16 mouse cellular contexts compared by ENCODE assay signal in the genomic region with DNA sequence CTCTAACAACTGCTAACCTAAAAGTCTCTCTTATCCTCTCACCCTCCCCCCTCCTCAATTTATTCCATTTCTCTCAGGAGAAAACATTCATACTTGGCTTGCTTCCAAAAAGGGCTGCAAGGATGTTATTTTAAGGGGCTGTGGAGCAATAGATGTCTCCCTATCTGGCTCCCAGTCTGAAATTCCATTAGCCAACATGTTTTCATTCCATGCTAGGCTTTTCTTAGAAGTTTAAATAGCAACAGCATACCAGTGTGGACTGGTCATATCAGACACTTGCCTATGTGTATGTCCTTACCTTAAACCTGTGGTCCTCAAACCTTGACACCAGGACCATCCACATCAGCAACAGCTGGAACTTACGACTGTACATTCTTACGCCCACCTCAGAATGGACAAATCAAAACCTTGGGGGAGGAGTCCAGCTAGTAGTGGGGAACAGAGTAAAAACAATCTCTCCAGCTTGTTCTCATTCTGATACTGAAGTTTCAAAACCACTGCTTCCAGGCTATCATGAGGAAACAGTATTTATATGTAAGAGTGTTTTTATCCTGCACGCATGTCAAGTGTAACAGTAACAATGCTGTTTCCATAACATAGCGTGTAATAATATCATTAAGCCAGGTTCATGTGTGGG.
DNase-seq lines count a peak whose midpoint lies in the region; ATAC-seq and TF ChIP-seq lines count a peak whose summit lies in the region.
"Had no signal": no experiment of that assay in that cellular context is flagged by ENCODE, and none has a peak within 500 bp of the region (broad histone marks: within the 10 kb centered on the region; RNA-seq: fewer than 3 reads in every experiment).

No protein-coding gene starts in this region.

- no peak overlapping the region for H3K9ac ChIP-seq in midbrain, postnatal 0 days (replicated peaks; ENCODE audit: low read length, poor library complexity, severe bottlenecking)
- H3K9ac ChIP-seq in heart, embryonic 12.5 days: no peak overlapping the region
- H3K9ac ChIP-seq: liver, embryonic 13.5 days had no signal

- ATAC-seq in midbrain, postnatal 0 days (ENCODE audit: low FRiP score): no peak
- ATAC-seq in heart, embryonic 12.5 days (ENCODE audit: insufficient number of reproducible peaks, low FRiP score): peak; percentile 79
- ATAC-seq: forebrain, embryonic 16.5 days; hindbrain, embryonic 16.5 days had no signal

- TF ChIP-seq CTCF in gastrocnemius, adult 2 months (IDR thresholded peaks at IDR 0.05): no peak
- TF ChIP-seq CTCF in midbrain, postnatal 0 days (IDR thresholded peaks at IDR 0.05): no peak

- H3K27ac ChIP-seq in gastrocnemius, adult 2 months: peak overlapping the region; percentile 25; the same call in 1 of the 2 replicates
- no peak overlapping the region for H3K27ac ChIP-seq in midbrain, postnatal 0 days (ENCODE audit: low read depth, low read length)
- no peak overlapping the region for H3K27ac ChIP-seq in midbrain, embryonic 10.5 days (replicated peaks)
- H3K27ac ChIP-seq in heart, embryonic 12.5 days (ENCODE audit: poor library complexity, severe bottlenecking): peak overlapping the region; percentile 88
- H3K27ac ChIP-seq: liver, embryonic 13.5 days had no signal

- WGBS in midbrain, postnatal 0 days: 84% methylated on average over 4 of the region's 4 CpGs
- WGBS in midbrain, embryonic 10.5 days: 91% methylated on average over 4 of the region's 4 CpGs
- 42% methylated on average over 4 of the region's 4 CpGs for WGBS in heart, embryonic 12.5 days

- intact Hi-C loops in gastrocnemius, adult 2 months (cut with DNase I): loop anchor here (5.0 kb wide), 1 partner anchor 83 kb away; no protein-coding TSS in a partner anchor
- intact Hi-C loops in left cerebral cortex, postnatal 25 days (cut with DNase I): no loop called here

- no peaks in the 10 kb centered on the region for H3K36me3 ChIP-seq in midbrain, postnatal 0 days (ENCODE audit: insufficient read depth, low read length)
- no peaks in the 10 kb centered on the region for H3K36me3 ChIP-seq in midbrain, embryonic 10.5 days
- H3K36me3 ChIP-seq in heart, embryonic 12.5 days: no peaks in the 10 kb centered on the region
- H3K36me3 ChIP-seq: liver, embryonic 13.5 days had no signal

- DNase-seq in gastrocnemius, adult 2 months: no peak
- DNase-seq in gastrocnemius, adult 8-10 months (ENCODE audit: low spot score in 2 of 2): no peak
- DNase-seq in midbrain, postnatal 0 days (ENCODE audit: low spot score): peak; percentile 23
- DNase-seq in midbrain, embryonic 10.5 days (ENCODE audit: low spot score): no peak
- DNase-seq in yolk sac, embryonic 10.5 days (ENCODE audit: low spot score): peak; percentile 21
- DNase-seq in c-Kit-positive CD71-positive TER-119-positive erythroid progenitor cells, embryonic 14.5 days (ENCODE audit: low spot score): no peak
- DNase-seq in left cerebral cortex, postnatal 25 days (ENCODE audit: low spot score in 2 of 2): no peak
- DNase-seq: cerebellum, adult 11-12 months; layer of hippocampus, adult 9-11 months; liver, embryonic 13.5 days; right cerebral cortex, postnatal 4 days; thymus, adult 2 months had no signal

- no peaks in the 10 kb centered on the region for H3K4me1 ChIP-seq in midbrain, postnatal 0 days (ENCODE audit: insufficient read depth, low read length)
- no peaks in the 10 kb centered on the region; the same call in 1 of the 2 replicates for H3K4me1 ChIP-seq in midbrain, embryonic 10.5 days
- H3K4me1 ChIP-seq in heart, embryonic 12.5 days (replicated peaks): peaks cover 45% of the 10 kb centered on the region

- H3K9me3 ChIP-seq in midbrain, postnatal 0 days (ENCODE audit: low read length): no peaks in the 10 kb centered on the region
- no peaks in the 10 kb centered on the region for H3K9me3 ChIP-seq in midbrain, embryonic 10.5 days (replicated peaks)
- no peaks in the 10 kb centered on the region for H3K9me3 ChIP-seq in heart, embryonic 12.5 days (replicated peaks)
- H3K9me3 ChIP-seq: liver, embryonic 13.5 days had no signal

- no peak overlapping the region for H3K4me3 ChIP-seq in gastrocnemius, adult 2 months
- no peak overlapping the region for H3K4me3 ChIP-seq in midbrain, postnatal 0 days (ENCODE audit: low read depth, low read length)
- H3K4me3 ChIP-seq in midbrain, embryonic 10.5 days: no peak overlapping the region
- no peak overlapping the region for H3K4me3 ChIP-seq in heart, embryonic 12.5 days
- H3K4me3 ChIP-seq: liver, embryonic 13.5 days; myocyte had no signal

- H3K27me3 ChIP-seq in midbrain, postnatal 0 days (ENCODE audit: insufficient read depth, low read length): no peaks in the 10 kb centered on the region
- H3K27me3 ChIP-seq in midbrain, embryonic 10.5 days (ENCODE audit: low read depth, poor library complexity, severe bottlenecking): no peaks in the 10 kb centered on the region
- H3K27me3 ChIP-seq in heart, embryonic 12.5 days (replicated peaks): no peaks in the 10 kb centered on the region
- H3K27me3 ChIP-seq: liver, embryonic 13.5 days had no signal

- no peak overlapping the region for H3K4me2 ChIP-seq in midbrain, postnatal 0 days (ENCODE audit: low read depth, low read length, poor library complexity, severe bottlenecking)
- peak overlapping the region; percentile 38 for H3K4me2 ChIP-seq in heart, embryonic 12.5 days
- H3K4me2 ChIP-seq: liver, embryonic 13.5 days had no signal

Comparison
In these comparisons a context has a peak if more than half of its experiments do, and no peak if none do; other contexts are left out.
1. DNase-seq: peak in midbrain, postnatal 0 days (single experiment) and yolk sac, embryonic 10.5 days (single experiment); none in gastrocnemius, adult 2 months (single experiment), gastrocnemius, adult 8-10 months (0 of 2), midbrain, embryonic 10.5 days (single experiment), c-Kit-positive CD71-positive TER-119-positive erythroid progenitor cells, embryonic 14.5 days (single experiment) and left cerebral cortex, postnatal 25 days (0 of 2).
2. H3K27ac ChIP-seq: peak in gastrocnemius, adult 2 months (single experiment) and heart, embryonic 12.5 days (single experiment); none in midbrain, postnatal 0 days (single experiment) and midbrain, embryonic 10.5 days (single experiment).